Mouse (Mus musculus) adrenal gland, adult (tissue): ENCODE results near the gene Lrfn2.

Experiments used
- DNase-seq, 2 experiments: peaks; one replicate each; pipeline ENCODE4 v3.0.0; 2022 to 2023; ENCODE audit warnings: low spot score in 1 of 2; ENCODE audit not compliant: inconsistent age in 2 of 2

Lrfn2 gene

DNA sequence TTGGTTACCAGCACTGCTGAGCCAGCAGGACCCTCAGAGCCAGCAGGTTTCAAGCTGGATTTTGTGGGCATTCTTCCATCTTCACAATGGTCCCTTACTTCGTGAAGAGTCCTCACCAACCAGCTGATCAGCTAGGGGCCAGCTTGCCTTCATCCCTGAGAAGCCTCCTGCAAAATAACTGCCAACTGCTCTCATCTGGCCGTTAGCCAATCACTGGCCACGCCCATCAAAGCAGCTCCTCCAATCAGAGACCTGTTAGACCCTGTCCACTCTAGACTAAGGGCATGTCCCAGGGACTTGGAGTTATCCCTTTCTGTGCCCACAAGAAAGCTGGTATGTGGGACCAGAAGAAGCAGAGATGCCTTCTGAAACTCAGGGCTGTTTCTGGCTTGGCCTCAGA, 181.2 kb downstream of the Lrfn2 start:
- DNase-seq = no peak

DNA sequence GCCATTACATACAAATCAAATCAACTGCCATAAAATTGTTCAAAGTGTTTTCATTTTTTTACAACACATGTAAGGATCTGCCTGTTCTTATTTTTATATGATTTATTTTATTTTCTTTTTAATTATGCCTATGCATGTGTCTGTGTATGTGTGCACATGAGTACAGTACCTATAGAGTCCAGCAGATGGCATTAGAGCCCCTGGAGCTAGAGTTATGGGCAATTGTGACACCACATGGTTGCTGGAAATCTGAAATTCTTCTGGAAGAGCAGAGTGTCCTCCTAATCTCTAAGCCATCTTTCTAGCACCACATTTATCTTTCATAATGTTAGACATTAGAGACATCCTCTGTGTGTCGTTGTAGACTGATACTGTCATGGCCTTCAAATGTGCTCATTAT, 192.0 kb downstream of the Lrfn2 start:
- DNase-seq = no peak

DNA sequence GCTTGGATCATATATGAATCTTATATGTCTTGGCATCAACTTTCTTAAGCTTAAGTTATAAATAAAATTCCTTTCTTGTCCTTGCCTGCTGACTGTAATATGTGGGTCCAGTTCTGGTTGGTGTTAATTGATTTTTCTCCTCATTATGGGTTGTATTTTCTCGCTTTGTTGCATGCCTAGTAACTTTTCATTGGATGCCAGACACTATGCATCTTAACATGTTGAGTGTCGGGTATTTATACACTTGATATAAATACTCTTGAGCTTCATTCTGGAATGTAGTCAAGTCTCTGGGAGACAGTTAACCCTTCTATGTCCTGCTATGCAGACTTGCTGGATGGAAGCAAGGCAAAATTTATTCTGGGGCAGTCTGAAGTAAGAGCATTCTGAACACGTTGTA, 192.5 kb downstream of the Lrfn2 start:
- no peak for DNase-seq
